Mouse (Mus musculus) spleen, adult 2 months (tissue): Measurements from ENCODE around the gene Mylk4.

Source experiments
- CTCF ChIP-seq: fragments of 200-500 bp; IDR thresholded peaks from 2 replicates; pipeline ENCODE4 v1.5.1; 2011; ENCODE audit warnings: mild to moderate bottlenecking, inconsistent platforms; ENCODE audit not compliant: insufficient read depth, insufficient read length, insufficient replicate concordance; ENCODE audit errors: extremely low read depth
- POLR2A ChIP-seq: fragments of 200-500 bp; IDR thresholded peaks from 2 replicates; pipeline ENCODE4 v1.6.1; 2011; ENCODE audit warnings: low read depth, low read length, inconsistent platforms

GRCm38 (mm10) chr13:32778861-32779260 is 4.9 kb downstream of the Mylk4 start:
- TF ChIP-seq CTCF: no peak
- no peak for TF ChIP-seq POLR2A
